In the genomic region with DNA sequence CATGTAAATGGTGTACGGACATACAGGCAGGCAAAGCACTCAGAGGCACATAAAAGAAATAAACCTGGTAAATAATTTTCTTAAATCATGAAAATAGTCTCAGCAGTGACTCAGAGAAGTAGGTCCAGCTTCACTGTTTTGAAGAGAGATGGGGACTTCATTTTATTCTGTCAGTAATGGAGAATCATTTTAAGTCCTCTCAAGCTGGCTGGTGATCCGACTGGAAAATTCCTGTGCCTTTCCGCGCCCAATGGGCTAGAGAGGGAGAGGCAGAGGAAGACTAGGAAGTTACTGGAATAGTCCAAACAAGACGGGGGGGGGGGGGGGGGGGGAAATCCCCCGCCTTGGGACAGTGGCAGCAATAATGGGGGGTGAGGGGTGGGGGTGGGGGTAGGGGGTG, we compare ENCODE assay signal across 11 mouse cellular contexts. TPM values are rescaled to one million over a fixed set of nuclear protein-coding genes. Genes with fewer than 3 reads are reported as not detected.
DNase-seq lines count a peak whose midpoint lies in the region; ATAC-seq and TF ChIP-seq lines count a peak whose summit lies in the region.
"Had no signal": no experiment of that assay in that cellular context is flagged by ENCODE, and none has a peak within 500 bp of the region (broad histone marks: within the 10 kb centered on the region; RNA-seq: fewer than 3 reads in every experiment).

No protein-coding gene starts in this region.

- no peak for TF ChIP-seq CTCF in midbrain, postnatal 0 days (IDR thresholded peaks at IDR 0.05)

- H3K4me3 ChIP-seq in heart, embryonic 10.5 days, result peak overlapping the region; percentile 45
- H3K4me3 ChIP-seq in midbrain, embryonic 11.5 days (ENCODE audit: low read depth, low read length), result no peak overlapping the region
- H3K4me3 ChIP-seq in midbrain, postnatal 0 days (ENCODE audit: low read depth, low read length), result no peak overlapping the region
- no peak overlapping the region for H3K4me3 ChIP-seq in stomach, embryonic 16.5 days (replicated peaks; ENCODE audit: low read length)
- H3K4me3 ChIP-seq: megakaryocyte, embryonic 14.5 days had no signal

- H3K27me3 ChIP-seq in heart, embryonic 10.5 days (ENCODE audit: insufficient read depth, poor library complexity, severe bottlenecking), result no peaks in the 10 kb centered on the region
- peaks cover 6% of the 10 kb centered on the region for H3K27me3 ChIP-seq in midbrain, embryonic 11.5 days (ENCODE audit: control insufficient read depth, insufficient read depth, low read length)
- H3K27me3 ChIP-seq in midbrain, postnatal 0 days (ENCODE audit: insufficient read depth, low read length), result no peaks in the 10 kb centered on the region
- H3K27me3 ChIP-seq in stomach, embryonic 16.5 days (ENCODE audit: control insufficient read depth, insufficient read depth, low read length), result no peaks in the 10 kb centered on the region
- H3K27me3 ChIP-seq: megakaryocyte, embryonic 14.5 days had no signal

- peak overlapping the region; percentile 42; the same call in 1 of the 2 replicates for H3K4me2 ChIP-seq in midbrain, embryonic 11.5 days
- H3K4me2 ChIP-seq in midbrain, postnatal 0 days (ENCODE audit: low read depth, low read length, poor library complexity, severe bottlenecking), result no peak overlapping the region
- H3K4me2 ChIP-seq in stomach, embryonic 16.5 days (ENCODE audit: low read depth, low read length), result peak overlapping the region; percentile 42

- peaks cover 25% of the 10 kb centered on the region for H3K4me1 ChIP-seq in heart, embryonic 10.5 days
- peaks cover 16% of the 10 kb centered on the region for H3K4me1 ChIP-seq in midbrain, embryonic 11.5 days (ENCODE audit: control insufficient read depth, insufficient read depth, low read length)
- peaks cover 11% of the 10 kb centered on the region for H3K4me1 ChIP-seq in midbrain, postnatal 0 days (ENCODE audit: insufficient read depth, low read length)
- H3K4me1 ChIP-seq in stomach, embryonic 16.5 days (ENCODE audit: control insufficient read depth, insufficient read depth, low read length), result peaks cover 15% of the 10 kb centered on the region

- no peak for DNase-seq in heart, embryonic 10.5 days (ENCODE audit: low spot score)
- no peak for DNase-seq in heart, adult 11 months
- peak; percentile 79 for DNase-seq in midbrain, embryonic 11.5 days (ENCODE audit: low spot score, missing footprints)
- DNase-seq in midbrain, postnatal 0 days (ENCODE audit: low spot score), result no peak
- peak; percentile 45 for DNase-seq in kidney, postnatal 14 days

- H3K27ac ChIP-seq in heart, embryonic 10.5 days, result peak overlapping the region; percentile 63
- no peak overlapping the region for H3K27ac ChIP-seq in midbrain, embryonic 11.5 days (ENCODE audit: low read depth, low read length)
- H3K27ac ChIP-seq in midbrain, postnatal 0 days (ENCODE audit: low read depth, low read length), result no peak overlapping the region
- peak overlapping the region; percentile 31; the same call in 1 of the 2 replicates for H3K27ac ChIP-seq in stomach, embryonic 16.5 days (ENCODE audit: low read length)

- H3K9me3 ChIP-seq in heart, embryonic 10.5 days, result no peaks in the 10 kb centered on the region
- H3K9me3 ChIP-seq in midbrain, embryonic 11.5 days (ENCODE audit: control insufficient read depth, low read length), result no peaks in the 10 kb centered on the region
- H3K9me3 ChIP-seq in midbrain, postnatal 0 days (ENCODE audit: low read length), result no peaks in the 10 kb centered on the region
- H3K9me3 ChIP-seq in stomach, embryonic 16.5 days (replicated peaks; ENCODE audit: control insufficient read depth, low read length), result no peaks in the 10 kb centered on the region
- H3K9me3 ChIP-seq: G1E; megakaryocyte, embryonic 14.5 days had no signal

- no peak for ATAC-seq in midbrain, embryonic 11.5 days (ENCODE audit: low FRiP score)
- no peak for ATAC-seq in midbrain, postnatal 0 days (ENCODE audit: low FRiP score)
- ATAC-seq in stomach, embryonic 16.5 days (ENCODE audit: insufficient read depth, low FRiP score), result no peak
- no peak for ATAC-seq in megakaryocyte, adult 5-6 weeks (ENCODE audit: poor library complexity, severe bottlenecking)
- ATAC-seq in cerebellum, adult (ENCODE audit: insufficient number of reproducible peaks, low FRiP score, low TSS enrichment), result no peak

- no peak overlapping the region for H3K9ac ChIP-seq in midbrain, embryonic 11.5 days (ENCODE audit: low read length)
- H3K9ac ChIP-seq in midbrain, postnatal 0 days (replicated peaks; ENCODE audit: low read length, poor library complexity, severe bottlenecking), result no peak overlapping the region
- 0 out of 2 replicates have a peak overlapping the region, but pooled peaks have one; percentile 2 for H3K9ac ChIP-seq in stomach, embryonic 16.5 days (ENCODE audit: low read length)

- H3K36me3 ChIP-seq in heart, embryonic 10.5 days, result no peaks in the 10 kb centered on the region
- H3K36me3 ChIP-seq in midbrain, embryonic 11.5 days (ENCODE audit: control insufficient read depth, insufficient read depth, low read length), result no peaks in the 10 kb centered on the region
- H3K36me3 ChIP-seq in midbrain, postnatal 0 days (ENCODE audit: insufficient read depth, low read length), result no peaks in the 10 kb centered on the region
- no peaks in the 10 kb centered on the region for H3K36me3 ChIP-seq in stomach, embryonic 16.5 days (ENCODE audit: control insufficient read depth, insufficient read depth, low read length)

- WGBS in heart, embryonic 10.5 days, result 17% methylated on average over 5 of the region's 6 CpGs
- WGBS in midbrain, embryonic 11.5 days, result 16% methylated on average over 5 of the region's 6 CpGs
- 29% methylated on average over 4 of the region's 6 CpGs for WGBS in midbrain, postnatal 0 days
- 30% methylated on average over 4 of the region's 6 CpGs for WGBS in stomach, embryonic 16.5 days

RNA-seq across cellular contexts. Expression of gene Ddx6, which starts 5.1 kb away (rescaled TPM):
- 12.6 and 12.7 TPM in 2 replicates for polyA plus RNA-seq in heart, embryonic 10.5 days (2016; fragmentation: Nextera tagmentation; extraction: Ambion mirVana)
- 11.9 and 13.8 TPM in 2 replicates for polyA plus RNA-seq in midbrain, embryonic 11.5 days (2014; fragmentation: Nextera tagmentation; extraction: Ambion mirVana)
- 68.6 and 87.2 TPM in 2 replicates for total RNA-seq in midbrain, postnatal 0 days (2014; rRNA removed)
- 14.8 and 19.9 TPM in 2 replicates for polyA plus RNA-seq in midbrain, postnatal 0 days (2015; fragmentation: Nextera tagmentation; extraction: Ambion mirVana)
- 10.6 and 11.5 TPM in 2 replicates for polyA plus RNA-seq in stomach, embryonic 16.5 days (2015; fragmentation: Nextera tagmentation; extraction: Ambion mirVana)
- total RNA-seq in megakaryocyte, adult 5-6 weeks (2015), result 57.1 and 60.2 TPM in 2 replicates
- total RNA-seq in megakaryocyte, adult 5-6 weeks (2017), result 71.2 and 88.8 TPM in 2 replicates

RNA-seq across cellular contexts. Expression of gene Cxcr5, which starts 37.9 kb away (rescaled TPM):
- polyA plus RNA-seq in heart, embryonic 10.5 days (2016; fragmentation: Nextera tagmentation; extraction: Ambion mirVana), result not detected in 2 replicates
- 0.10 TPM in 1 of 2 replicates, not detected in the other for polyA plus RNA-seq in midbrain, embryonic 11.5 days (2014; fragmentation: Nextera tagmentation; extraction: Ambion mirVana)
- not detected in 2 replicates for total RNA-seq in midbrain, postnatal 0 days (2014; rRNA removed)
- polyA plus RNA-seq in midbrain, postnatal 0 days (2015; fragmentation: Nextera tagmentation; extraction: Ambion mirVana), result not detected in 2 replicates
- 0.34 and 0.49 TPM in 2 replicates for polyA plus RNA-seq in stomach, embryonic 16.5 days (2015; fragmentation: Nextera tagmentation; extraction: Ambion mirVana)
- total RNA-seq in megakaryocyte, adult 5-6 weeks (2015), result not detected in 2 replicates
- total RNA-seq in megakaryocyte, adult 5-6 weeks (2017), result not detected in 2 replicates
- total RNA-seq: layer of hippocampus, adult 18-20 months had no signal
- polyA plus RNA-seq: G1E had no signal

Comparison
In these comparisons a context has a peak if more than half of its experiments do, and no peak if none do; other contexts are left out.
1. DNase-seq: peak in midbrain, embryonic 11.5 days (single experiment) and kidney, postnatal 14 days (single experiment); none in heart, embryonic 10.5 days (single experiment), heart, adult 11 months (single experiment) and midbrain, postnatal 0 days (single experiment).
2. H3K27ac ChIP-seq: peak in heart, embryonic 10.5 days (single experiment) and stomach, embryonic 16.5 days (single experiment); none in midbrain, embryonic 11.5 days (single experiment) and midbrain, postnatal 0 days (single experiment).